Comparison of ENCODE assay signal across 10 mouse cellular contexts in genomic region chr13:38526116-38526515, GRCm38 (mm10). TPM values are rescaled to one million over a fixed set of nuclear protein-coding genes. Genes with fewer than 3 reads are reported as not detected.
A peak's percentile ranks its signal among the peaks of the same experiment; 100 is the strongest.
DNase-seq lines count a peak whose midpoint lies in the region; ATAC-seq lines count a peak whose summit lies in the region.
"Had no signal": no experiment of that assay in that cellular context is flagged by ENCODE, and none has a peak within 500 bp of the region (broad histone marks: within the 10 kb centered on the region; RNA-seq: fewer than 3 reads in every experiment).

No protein-coding gene starts in this region.

- H3K36me3 ChIP-seq in forebrain, embryonic 12.5 days (replicated peaks) = peaks cover 20% of the 10 kb centered on the region
- H3K36me3 ChIP-seq in forebrain, embryonic 15.5 days = no peaks in the 10 kb centered on the region
- H3K36me3 ChIP-seq in neural tube, embryonic 12.5 days = peaks cover 22% of the 10 kb centered on the region
- peaks cover 33% of the 10 kb centered on the region for H3K36me3 ChIP-seq in limb, embryonic 15.5 days

- H3K4me3 ChIP-seq in forebrain, embryonic 12.5 days (replicated peaks) = no peak overlapping the region
- no peak overlapping the region for H3K4me3 ChIP-seq in forebrain, embryonic 15.5 days
- H3K4me3 ChIP-seq in neural tube, embryonic 12.5 days = no peak overlapping the region
- H3K4me3 ChIP-seq in limb, embryonic 15.5 days = no peak overlapping the region
- H3K4me3 ChIP-seq: heart, adult 2 months had no signal

- H3K9me3 ChIP-seq in forebrain, embryonic 12.5 days = no peaks in the 10 kb centered on the region
- H3K9me3 ChIP-seq in forebrain, embryonic 15.5 days = no peaks in the 10 kb centered on the region
- H3K9me3 ChIP-seq in neural tube, embryonic 12.5 days = no peaks in the 10 kb centered on the region
- no peaks in the 10 kb centered on the region for H3K9me3 ChIP-seq in limb, embryonic 15.5 days

- H3K9ac ChIP-seq in forebrain, embryonic 12.5 days = no peak overlapping the region
- H3K9ac ChIP-seq in forebrain, embryonic 15.5 days (replicated peaks) = no peak overlapping the region
- no peak overlapping the region for H3K9ac ChIP-seq in neural tube, embryonic 12.5 days
- no peak overlapping the region for H3K9ac ChIP-seq in limb, embryonic 15.5 days

- H3K4me1 ChIP-seq in forebrain, embryonic 12.5 days = peaks cover 26% of the 10 kb centered on the region
- H3K4me1 ChIP-seq in forebrain, embryonic 15.5 days = peaks cover 15% of the 10 kb centered on the region
- H3K4me1 ChIP-seq in neural tube, embryonic 12.5 days = peaks cover 14% of the 10 kb centered on the region
- peaks cover 23% of the 10 kb centered on the region for H3K4me1 ChIP-seq in limb, embryonic 15.5 days

- H3K27ac ChIP-seq in forebrain, embryonic 12.5 days = no peak overlapping the region
- no peak overlapping the region for H3K27ac ChIP-seq in forebrain, embryonic 15.5 days (replicated peaks)
- H3K27ac ChIP-seq in neural tube, embryonic 12.5 days = no peak overlapping the region
- H3K27ac ChIP-seq in limb, embryonic 15.5 days = no peak overlapping the region
- H3K27ac ChIP-seq: heart, adult 2 months had no signal

- no peak for DNase-seq in neural tube, embryonic 10.5 days (ENCODE audit: extremely low spot score, low spot score)
- no peak for DNase-seq in cerebellum, adult 9-11 months
- DNase-seq in urinary bladder, adult 2 months (ENCODE audit: low spot score) = no peak
- DNase-seq in spleen, adult 12 weeks (ENCODE audit: low spot score) = no peak
- DNase-seq: heart, adult 2 months; spleen, adult 18-20 months had no signal

- peak overlapping the region; percentile 77 for H3K4me2 ChIP-seq in forebrain, embryonic 12.5 days
- no peak overlapping the region for H3K4me2 ChIP-seq in forebrain, embryonic 15.5 days (replicated peaks)
- peak overlapping the region; percentile 69 for H3K4me2 ChIP-seq in neural tube, embryonic 12.5 days (replicated peaks)
- peak overlapping the region; percentile 68 for H3K4me2 ChIP-seq in limb, embryonic 15.5 days

- no peaks in the 10 kb centered on the region for H3K27me3 ChIP-seq in forebrain, embryonic 12.5 days
- H3K27me3 ChIP-seq in forebrain, embryonic 15.5 days = no peaks in the 10 kb centered on the region
- H3K27me3 ChIP-seq in neural tube, embryonic 12.5 days (replicated peaks) = no peaks in the 10 kb centered on the region
- no peaks in the 10 kb centered on the region for H3K27me3 ChIP-seq in limb, embryonic 15.5 days

- 89% methylated on average over 2 of the region's 2 CpGs for WGBS in forebrain, embryonic 12.5 days
- 78% methylated on average over 2 of the region's 2 CpGs for WGBS in forebrain, embryonic 15.5 days
- WGBS in neural tube, embryonic 12.5 days = 80% methylated on average over 2 of the region's 2 CpGs
- WGBS in limb, embryonic 15.5 days = 71% methylated on average over 2 of the region's 2 CpGs

- ATAC-seq in forebrain, embryonic 12.5 days (ENCODE audit: low FRiP score) = no peak
- no peak for ATAC-seq in forebrain, embryonic 15.5 days (replicated peaks)
- no peak for ATAC-seq in neural tube, embryonic 12.5 days (ENCODE audit: low FRiP score, low read depth)
- ATAC-seq in limb, embryonic 15.5 days (ENCODE audit: insufficient number of reproducible peaks, low FRiP score, low TSS enrichment, low read depth) = no peak

RNA-seq across cellular contexts. Expression of gene Txndc5, which starts 2.5 kb away (rescaled TPM):
- polyA plus RNA-seq in forebrain, embryonic 12.5 days (2016; fragmentation: Nextera tagmentation; extraction: Ambion mirVana) = 95.5 and 99.0 TPM in 2 replicates
- 56.0 and 60.5 TPM in 2 replicates for polyA plus RNA-seq in forebrain, embryonic 15.5 days (2015; fragmentation: Nextera tagmentation; extraction: Ambion mirVana)
- polyA plus RNA-seq in neural tube, embryonic 12.5 days (2016; fragmentation: Nextera tagmentation; extraction: Ambion mirVana) = 112 and 121 TPM in 2 replicates
- 322 and 331 TPM in 2 replicates for polyA plus RNA-seq in limb, embryonic 15.5 days (2015; fragmentation: Nextera tagmentation; extraction: Ambion mirVana)
- polyA plus RNA-seq in urinary bladder, adult 2 months (2012; rRNA removed) = 108 and 144 TPM in 2 replicates
